Mouse (Mus musculus): ENCODE data around the gene Stab1. TPM values are rescaled to one million over a fixed set of nuclear protein-coding genes. Genes with fewer than 3 reads are reported as not detected.

The Stab1 gene
- polyA plus RNA-seq (2015; fragmentation: Nextera tagmentation; extraction: Ambion mirVana), result 25.8 and 32.2 TPM in 2 replicates

DNA sequence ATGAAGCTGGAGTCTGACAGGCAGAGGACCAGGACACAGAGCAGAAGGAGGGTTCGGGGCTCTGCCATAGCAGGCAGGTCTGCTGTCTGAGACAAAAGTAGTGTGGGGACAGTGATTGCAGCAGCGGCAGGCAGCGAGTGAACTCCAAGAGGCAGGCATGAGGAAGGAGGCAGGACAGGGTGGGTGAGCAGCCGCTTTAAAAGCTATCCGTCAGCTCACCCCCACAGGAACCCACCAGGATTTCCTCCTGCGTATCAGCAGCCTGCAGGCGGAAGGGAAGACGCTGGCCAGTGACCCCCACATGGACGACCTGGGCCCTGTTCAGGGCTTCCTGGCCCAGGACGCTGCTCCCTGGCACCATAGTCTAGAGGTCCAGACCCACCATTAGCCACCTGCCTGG, at the start of gene Stab1:
Gene Stab1 (minus strand): TSS at position 217 of the 400 bp plus-strand sequence.
- Histone ChIP-seq H3K27ac (ENCODE audit: low read length) (no peak within 1 kb of the TSS), H3K9ac (ENCODE audit: low read depth, low read length) (no peak within 1 kb of the TSS), H3K27me3 (ENCODE audit: control insufficient read depth, insufficient read depth, low read depth, low read length) (no peaks in the 10 kb centered on the region), H3K4me3 (ENCODE audit: low read depth, low read length) (peak within 1 kb of the TSS; percentile 5), H3K36me3 (ENCODE audit: control insufficient read depth, insufficient read depth) (peaks cover 25% of the 10 kb centered on the region), H3K4me2 (ENCODE audit: low read depth, low read length) (no peak within 1 kb of the TSS), H3K9me3 (replicated peaks; ENCODE audit: control insufficient read depth, low read length) (no peaks in the 10 kb centered on the region), H3K4me1 (ENCODE audit: control insufficient read depth, low read depth, low read length) (peaks cover 19% of the 10 kb centered on the region)
- peak; percentile 12; the same call in 1 of the 2 replicates for ATAC-seq (ENCODE audit: low read depth)
- 13% methylated on average over 10 of the region's 10 CpGs for WGBS (ENCODE audit: insufficient replicate concordance)

DNA sequence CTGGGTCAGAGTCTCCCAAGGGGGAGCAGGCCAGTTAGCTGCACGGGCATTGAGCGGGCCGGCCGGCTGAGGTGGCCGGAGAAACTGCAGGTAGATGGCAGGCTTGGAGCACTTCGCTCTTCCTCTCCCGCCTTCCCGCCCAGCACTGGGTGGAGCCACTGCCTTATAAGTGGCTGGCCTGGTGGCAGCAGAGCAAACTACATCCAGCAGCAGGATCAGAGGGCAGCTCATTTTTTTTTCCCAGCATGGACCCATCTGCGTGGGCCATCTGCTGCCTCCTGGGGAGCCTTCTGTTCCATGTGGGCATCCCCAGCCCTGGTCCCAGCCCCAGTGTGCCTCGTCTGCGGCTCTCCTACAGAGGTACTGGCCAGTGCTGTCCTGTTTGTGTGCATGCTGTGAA, 49.2 kb upstream of the Stab1 start, which contains the start of gene Sema3g:
Gene Sema3g (plus strand): TSS at position 195 of the 400 bp plus-strand sequence.
- peak; percentile 64 for ATAC-seq (ENCODE audit: low read depth)
- 5% methylated on average over 11 of the region's 11 CpGs for WGBS (ENCODE audit: insufficient replicate concordance)
- peak within 1 kb of the TSS; percentile 35 for H3K9ac ChIP-seq (ENCODE audit: low read depth, low read length)
- no peaks in the 10 kb centered on the region for H3K36me3 ChIP-seq (ENCODE audit: control insufficient read depth, insufficient read depth)
- no peaks in the 10 kb centered on the region; the same call in 1 of the 2 replicates for H3K27me3 ChIP-seq (ENCODE audit: control insufficient read depth, insufficient read depth, low read depth, low read length)
- H3K4me2 ChIP-seq (ENCODE audit: low read depth, low read length), result 0 out of 2 replicates have a peak within 1 kb of the TSS, but pooled peaks have one; percentile 4
- no peak within 1 kb of the TSS for H3K27ac ChIP-seq (ENCODE audit: low read length)
- no peak within 1 kb of the TSS for H3K4me3 ChIP-seq (ENCODE audit: low read depth, low read length)
- H3K9me3 ChIP-seq (replicated peaks; ENCODE audit: control insufficient read depth, low read length), result no peaks in the 10 kb centered on the region
- H3K4me1 ChIP-seq (ENCODE audit: control insufficient read depth, low read depth, low read length), result peaks cover 17% of the 10 kb centered on the region

DNA sequence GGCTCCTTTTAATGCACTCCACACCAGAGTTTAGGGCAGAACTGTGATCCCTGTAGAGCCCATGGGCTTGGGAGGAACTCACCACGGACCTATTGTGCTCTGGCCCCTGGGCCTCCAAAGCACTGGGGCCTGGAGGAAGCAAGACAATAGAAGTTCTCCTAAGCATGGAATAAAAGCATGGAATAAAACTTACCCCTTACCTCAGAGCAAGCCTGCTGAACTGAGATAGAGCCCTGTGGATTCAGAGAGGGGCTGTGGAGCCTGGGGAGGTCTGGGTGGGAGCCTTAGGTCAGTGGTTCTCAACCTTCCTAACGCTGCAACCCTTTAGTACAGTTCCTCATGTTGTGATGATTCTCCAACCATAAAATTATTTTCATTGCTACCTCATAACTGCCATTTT, 48.4 kb upstream of the Stab1 start, which contains the start of gene Nisch:
Gene Nisch (minus strand): TSS at position 101 of the 400 bp plus-strand sequence.
- H3K27ac ChIP-seq (ENCODE audit: low read length), result no peak within 1 kb of the TSS

DNA sequence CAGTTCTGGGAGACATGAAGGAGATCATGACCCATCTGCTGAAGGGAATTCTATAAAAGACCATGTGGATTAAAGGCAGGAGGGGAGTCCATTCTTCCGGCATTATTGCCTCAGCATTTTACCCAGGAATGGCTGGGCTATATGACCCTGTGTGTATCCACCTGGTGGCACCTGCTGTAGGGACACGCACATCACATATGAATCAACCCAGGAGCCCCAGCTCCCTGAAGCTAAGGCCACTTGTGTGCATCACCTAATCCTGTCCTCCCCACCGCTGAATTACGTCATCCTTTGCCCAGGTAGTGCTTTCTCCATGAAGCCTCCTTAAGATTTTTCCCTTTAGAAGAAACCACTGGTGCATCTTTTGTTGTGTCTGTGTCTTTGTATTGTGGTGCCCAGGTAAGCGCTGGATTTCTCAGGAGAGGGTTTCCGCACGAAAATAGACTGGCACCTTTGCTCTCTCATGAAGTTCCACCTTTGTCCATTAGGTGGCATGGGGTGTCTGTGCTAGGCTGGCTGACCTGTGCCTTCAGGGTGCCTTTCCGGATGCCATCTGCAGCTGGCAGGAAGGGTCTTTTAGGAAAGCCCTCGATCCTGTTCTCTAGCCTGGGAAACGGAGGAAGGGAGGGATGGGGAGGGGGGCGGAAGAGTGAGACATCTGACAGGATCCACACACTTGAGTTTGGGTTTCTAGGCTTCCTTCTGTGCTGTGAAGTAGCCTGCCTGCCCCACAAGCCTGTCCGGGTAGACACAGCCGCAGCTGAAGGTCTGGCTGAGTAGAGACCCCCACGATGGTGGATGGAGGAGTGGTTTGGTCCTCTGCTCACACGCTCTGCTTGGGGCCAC, 46.9 kb upstream of the Stab1 start:
- 26% methylated on average over 15 of the region's 15 CpGs for WGBS (ENCODE audit: insufficient replicate concordance)
- no peak overlapping the region for H3K4me2 ChIP-seq (ENCODE audit: low read depth, low read length)
- H3K4me3 ChIP-seq (ENCODE audit: low read depth, low read length), result no peak overlapping the region
- H3K4me1 ChIP-seq (ENCODE audit: control insufficient read depth, low read depth, low read length), result peaks cover 17% of the 10 kb centered on the region
- no peak overlapping the region for H3K27ac ChIP-seq (ENCODE audit: low read length)
- ATAC-seq (ENCODE audit: low read depth), result no peak
- no peaks in the 10 kb centered on the region for H3K9me3 ChIP-seq (replicated peaks; ENCODE audit: control insufficient read depth, low read length)
- no peaks in the 10 kb centered on the region for H3K36me3 ChIP-seq (ENCODE audit: control insufficient read depth, insufficient read depth)
- 0 out of 2 replicates have a peak overlapping the region, but pooled peaks have one; percentile 7 for H3K9ac ChIP-seq (ENCODE audit: low read depth, low read length)
- H3K27me3 ChIP-seq (ENCODE audit: control insufficient read depth, insufficient read depth, low read depth, low read length), result no peaks in the 10 kb centered on the region

More for the DNA sequence above, 48.4 kb upstream of the Stab1 start, which contains the start of gene Nisch:
- 0 out of 2 replicates have a peak within 1 kb of the TSS, but pooled peaks have one; percentile 4 for H3K4me2 ChIP-seq (ENCODE audit: low read depth, low read length)
- H3K27me3 ChIP-seq (ENCODE audit: control insufficient read depth, insufficient read depth, low read depth, low read length), result no peaks in the 10 kb centered on the region; the same call in 1 of the 2 replicates
- H3K9ac ChIP-seq (ENCODE audit: low read depth, low read length), result peak within 1 kb of the TSS; percentile 35; the same call in 1 of the 2 replicates
- no peaks in the 10 kb centered on the region for H3K36me3 ChIP-seq (ENCODE audit: control insufficient read depth, insufficient read depth)
- H3K9me3 ChIP-seq (replicated peaks; ENCODE audit: control insufficient read depth, low read length), result no peaks in the 10 kb centered on the region
- no peak for ATAC-seq (ENCODE audit: low read depth)
- H3K4me3 ChIP-seq (ENCODE audit: low read depth, low read length), result no peak within 1 kb of the TSS
- 51% methylated on average over 2 of the region's 2 CpGs for WGBS (ENCODE audit: insufficient replicate concordance)
- H3K4me1 ChIP-seq (ENCODE audit: control insufficient read depth, low read depth, low read length), result peaks cover 17% of the 10 kb centered on the region

DNA sequence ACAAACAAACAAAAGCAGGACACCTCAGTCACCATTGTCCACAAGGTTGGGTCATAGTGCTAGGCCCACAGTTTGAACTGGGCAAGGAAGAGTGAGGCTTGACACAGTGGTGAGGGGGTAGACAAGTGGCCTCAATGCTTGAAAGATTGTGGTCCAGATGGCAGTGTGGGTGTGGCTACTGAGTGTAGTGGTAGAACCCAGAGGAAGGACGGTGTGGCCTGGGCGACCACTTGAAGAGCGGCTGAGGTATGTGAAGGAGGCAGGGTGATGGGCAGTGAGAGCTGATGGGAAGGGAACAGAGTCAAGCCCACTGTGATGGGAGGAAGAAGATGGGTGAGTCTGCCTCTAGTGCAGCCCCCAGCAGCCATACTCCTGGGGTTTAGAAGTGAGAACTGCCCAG, 46.2 kb upstream of the Stab1 start:
- no peak overlapping the region; the same call in 1 of the 2 replicates for H3K27ac ChIP-seq (ENCODE audit: low read length)
- 52% methylated on average over 3 of the region's 3 CpGs for WGBS (ENCODE audit: insufficient replicate concordance)
- no peak overlapping the region for H3K4me3 ChIP-seq (ENCODE audit: low read depth, low read length)
- peaks cover 17% of the 10 kb centered on the region for H3K4me1 ChIP-seq (ENCODE audit: control insufficient read depth, low read depth, low read length)
- 0 out of 2 replicates have a peak overlapping the region, but pooled peaks have one; percentile 7 for H3K9ac ChIP-seq (ENCODE audit: low read depth, low read length)
- no peaks in the 10 kb centered on the region for H3K27me3 ChIP-seq (ENCODE audit: control insufficient read depth, insufficient read depth, low read depth, low read length)
- H3K9me3 ChIP-seq (replicated peaks; ENCODE audit: control insufficient read depth, low read length), result no peaks in the 10 kb centered on the region
- no peak overlapping the region for H3K4me2 ChIP-seq (ENCODE audit: low read depth, low read length)
- H3K36me3 ChIP-seq (ENCODE audit: control insufficient read depth, insufficient read depth), result no peaks in the 10 kb centered on the region
- ATAC-seq (ENCODE audit: low read depth), result no peak

DNA sequence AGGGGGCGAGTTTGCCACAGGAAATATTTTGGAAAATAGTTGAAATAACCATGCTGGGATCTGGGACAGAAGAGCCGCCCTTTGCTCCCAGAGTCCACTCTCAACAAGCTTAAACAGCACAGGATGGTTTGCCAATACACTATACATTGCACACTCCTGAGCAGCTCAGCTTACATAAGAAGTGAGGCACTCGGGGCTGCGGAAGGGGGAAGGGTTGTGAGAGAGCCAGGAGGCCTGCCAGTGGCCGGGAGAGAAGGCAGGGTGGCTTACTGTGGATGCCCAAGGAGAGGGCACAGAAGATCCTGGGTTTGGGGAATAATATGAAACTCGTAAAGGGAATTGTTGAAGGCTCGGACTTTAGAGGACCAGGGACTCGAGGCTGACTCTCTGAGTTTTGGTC, 45.4 kb upstream of the Stab1 start:
- Histone ChIP-seq H3K27me3 (ENCODE audit: control insufficient read depth, insufficient read depth, low read depth, low read length) (no peaks in the 10 kb centered on the region), H3K4me3 (ENCODE audit: low read depth, low read length) (no peak overlapping the region), H3K9me3 (replicated peaks; ENCODE audit: control insufficient read depth, low read length) (no peaks in the 10 kb centered on the region), H3K4me2 (ENCODE audit: low read depth, low read length) (no peak overlapping the region), H3K4me1 (ENCODE audit: control insufficient read depth, low read depth, low read length) (peaks cover 17% of the 10 kb centered on the region), H3K9ac (ENCODE audit: low read depth, low read length) (no peak overlapping the region), H3K36me3 (ENCODE audit: control insufficient read depth, insufficient read depth) (no peaks in the 10 kb centered on the region), H3K27ac (ENCODE audit: low read length) (0 out of 2 replicates have a peak overlapping the region, but pooled peaks have one; percentile 42)
- ATAC-seq (ENCODE audit: low read depth), result peak; percentile 72
- 52% methylated on average over 8 of the region's 8 CpGs for WGBS (ENCODE audit: insufficient replicate concordance)

DNA sequence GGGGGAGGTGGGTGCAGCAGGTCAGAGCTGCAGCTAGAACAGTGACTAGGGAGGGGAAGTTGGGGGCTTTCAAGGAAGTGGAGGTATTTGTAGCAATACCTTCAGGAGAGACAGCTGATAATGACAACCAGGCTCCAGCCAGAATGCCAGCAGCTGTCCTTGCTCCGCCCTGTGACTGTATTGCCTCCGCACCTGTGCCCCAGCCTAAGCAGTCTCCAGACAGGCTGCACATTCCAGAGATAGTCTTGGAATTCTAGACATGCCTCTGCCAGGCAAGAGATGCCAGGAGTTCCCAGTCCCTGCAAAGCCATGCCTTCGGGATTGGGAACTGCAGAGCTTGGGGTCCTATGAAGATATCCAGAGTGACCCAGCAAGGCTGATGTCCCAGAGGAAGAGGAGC, 44.1 kb upstream of the Stab1 start:
- Histone ChIP-seq H3K9me3 (replicated peaks; ENCODE audit: control insufficient read depth, low read length) (no peaks in the 10 kb centered on the region), H3K27me3 (ENCODE audit: control insufficient read depth, insufficient read depth, low read depth, low read length) (no peaks in the 10 kb centered on the region), H3K27ac (ENCODE audit: low read length) (no peak overlapping the region), H3K4me2 (ENCODE audit: low read depth, low read length) (no peak overlapping the region), H3K4me3 (ENCODE audit: low read depth, low read length) (no peak overlapping the region), H3K4me1 (ENCODE audit: control insufficient read depth, low read depth, low read length) (peaks cover 15% of the 10 kb centered on the region), H3K9ac (ENCODE audit: low read depth, low read length) (no peak overlapping the region), H3K36me3 (ENCODE audit: control insufficient read depth, insufficient read depth) (no peaks in the 10 kb centered on the region)
- 63% methylated on average over 3 of the region's 3 CpGs for WGBS (ENCODE audit: insufficient replicate concordance)
- ATAC-seq (ENCODE audit: low read depth), result no peak

DNA sequence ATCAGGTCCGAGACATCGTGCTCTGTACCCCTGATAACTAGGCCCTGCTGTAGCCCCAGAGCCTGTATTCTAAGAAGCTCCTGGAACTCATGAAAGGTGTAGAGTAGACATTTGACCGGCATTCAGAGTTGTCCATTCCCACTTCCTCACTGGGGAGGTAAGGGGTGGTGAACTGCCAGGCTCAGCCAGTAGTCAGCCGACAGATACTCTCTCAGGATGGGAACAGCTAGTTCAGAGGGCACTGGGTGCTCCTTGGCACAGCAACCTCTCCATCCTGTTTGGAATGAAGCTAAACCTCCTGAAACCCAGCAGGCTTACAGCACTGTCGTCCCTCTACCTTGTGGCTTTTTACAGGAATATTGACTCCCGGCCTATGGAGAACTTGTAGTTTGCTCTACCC, 43.4 kb upstream of the Stab1 start:
- Histone ChIP-seq H3K4me1 (ENCODE audit: control insufficient read depth, low read depth, low read length) (peaks cover 19% of the 10 kb centered on the region), H3K9ac (ENCODE audit: low read depth, low read length) (no peak overlapping the region), H3K27ac (ENCODE audit: low read length) (no peak overlapping the region), H3K36me3 (ENCODE audit: control insufficient read depth, insufficient read depth) (no peaks in the 10 kb centered on the region), H3K4me3 (ENCODE audit: low read depth, low read length) (no peak overlapping the region), H3K9me3 (replicated peaks; ENCODE audit: control insufficient read depth, low read length) (no peaks in the 10 kb centered on the region), H3K4me2 (ENCODE audit: low read depth, low read length) (no peak overlapping the region), H3K27me3 (ENCODE audit: control insufficient read depth, insufficient read depth, low read depth, low read length) (no peaks in the 10 kb centered on the region)
- ATAC-seq (ENCODE audit: low read depth), result no peak
- 71% methylated on average over 6 of the region's 6 CpGs for WGBS (ENCODE audit: insufficient replicate concordance)

DNA sequence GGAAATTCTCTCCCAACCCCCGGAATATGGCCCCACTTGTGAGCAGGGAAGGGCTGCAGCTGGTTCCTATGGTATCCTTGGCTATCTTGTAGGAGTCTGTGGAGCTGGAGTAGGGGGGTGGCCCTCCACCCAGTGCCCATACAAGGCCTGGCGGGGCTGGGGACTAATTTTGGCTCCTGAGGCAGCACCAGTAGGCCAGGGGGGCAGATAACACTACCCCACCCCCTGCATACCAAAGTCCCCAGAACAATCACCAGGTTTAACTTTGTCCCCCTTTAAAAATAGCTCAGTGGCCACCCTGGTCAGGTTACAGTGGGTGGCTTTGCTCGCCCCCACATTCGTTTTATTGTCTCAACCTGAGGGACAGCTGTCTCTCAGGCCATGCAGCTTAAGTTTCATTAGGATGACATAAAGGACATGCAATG, 40.7 kb upstream of the Stab1 start:
- Histone ChIP-seq H3K9ac (ENCODE audit: low read depth, low read length) (no peak overlapping the region), H3K4me2 (ENCODE audit: low read depth, low read length) (peak overlapping the region; percentile 18; the same call in 1 of the 2 replicates), H3K36me3 (ENCODE audit: control insufficient read depth, insufficient read depth) (no peaks in the 10 kb centered on the region), H3K27me3 (ENCODE audit: control insufficient read depth, insufficient read depth, low read depth, low read length) (no peaks in the 10 kb centered on the region), H3K4me3 (ENCODE audit: low read depth, low read length) (0 out of 2 replicates have a peak overlapping the region, but pooled peaks have one; percentile 3), H3K27ac (ENCODE audit: low read length) (no peak overlapping the region), H3K9me3 (replicated peaks; ENCODE audit: control insufficient read depth, low read length) (no peaks in the 10 kb centered on the region), H3K4me1 (ENCODE audit: control insufficient read depth, low read depth, low read length) (peaks cover 28% of the 10 kb centered on the region)
- WGBS (ENCODE audit: insufficient replicate concordance), result 53% methylated on average over 4 of the region's 4 CpGs
- ATAC-seq (ENCODE audit: low read depth), result no peak

All from liver, embryonic 16.5 days (tissue).